Mouse (Mus musculus) ES-E14 (cell line): ENCODE measurements around the gene Arsa.

Experiments used
- CHD2 ChIP-seq: IDR thresholded peaks from 2 replicates; pipeline ENCODE4 v1.6.1; 2014; ENCODE audit warnings: mild to moderate bottlenecking, low read depth, low read length, inconsistent platforms
- HCFC1 ChIP-seq: IDR thresholded peaks from 2 replicates; pipeline ENCODE4 v1.6.1; 2012; ENCODE audit warnings: low read length, inconsistent platforms, borderline replicate concordance; ENCODE audit not compliant: insufficient read depth
- MAFK ChIP-seq: IDR thresholded peaks from 2 replicates; pipeline ENCODE4 v1.6.1; 2014; ENCODE audit warnings: mild to moderate bottlenecking, low read depth, low read length, inconsistent platforms; ENCODE audit not compliant: insufficient read depth
- ZC3H11A ChIP-seq: IDR thresholded peaks from 2 replicates; pipeline ENCODE4 v1.6.1; 2012; ENCODE audit warnings: low read depth, mild to moderate bottlenecking, inconsistent platforms, low read length, borderline replicate concordance
- ZNF384 ChIP-seq: IDR thresholded peaks from 2 replicates; pipeline ENCODE4 v1.6.1; 2012; ENCODE audit warnings: low read depth, low read length, inconsistent platforms

GRCm38 (mm10) chr15:89430341-89430740, 46.9 kb downstream of the Arsa start:
- TF ChIP-seq HCFC1 = no peak
- no peak for TF ChIP-seq ZC3H11A
- no peak for TF ChIP-seq MAFK
- TF ChIP-seq CHD2 = no peak
- no peak for TF ChIP-seq ZNF384
